Mouse (Mus musculus) liver, adult 2 months (tissue): ENCODE measurements at regions not wholly inside any gene's neighbourhood (a gene's known extent, or its start where the extent isn't known, plus 50 kb on each side); places are given as distances from the start of the nearest gene placed in this dataset.

ENCODE experiments used
- CTCF ChIP-seq: fragments of 200-500 bp; IDR thresholded peaks from 2 replicates; pipeline ENCODE4 v1.5.1; 2011; ENCODE audit warnings: low read depth, low read length, control low read depth
- POLR2A ChIP-seq: fragments of 200-500 bp; IDR thresholded peaks from 2 replicates; pipeline ENCODE4 v1.6.1; 2011; ENCODE audit warnings: low read length, control low read depth; ENCODE audit not compliant: insufficient read depth; ENCODE audit errors: extremely low read depth

GRCm38 (mm10) chr6:66268427-66268826 is 266.8 kb upstream of the Mad2l1 start:
- no peak for TF ChIP-seq CTCF
- TF ChIP-seq POLR2A = no peak
